Mouse (Mus musculus) megakaryocyte, adult 5-6 weeks (primary cell): ENCODE measurements at regions not wholly inside any gene's neighbourhood (a gene's known extent, or its start where the extent isn't known, plus 50 kb on each side); places are given as distances from the start of the nearest gene placed in this dataset.

Experiments used
- ATAC-seq: 2 replicates; pipeline ENCODE4 v1.8.0; 2016; ENCODE audit warnings: mild to moderate bottlenecking, inconsistent platforms; ENCODE audit not compliant: poor library complexity, severe bottlenecking

- no peak for ATAC-seq
Measured at GRCm38 (mm10) chr6:135520868-135521267, 158.5 kb downstream of the Emp1 start.

GRCm38 (mm10) chr6:135524886-135525285 lies 162.5 kb downstream of the Emp1 start:
- no peak for ATAC-seq

- ATAC-seq: no peak
Measured at GRCm38 (mm10) chr6:135525841-135526327, 163.5 kb downstream of the Emp1 start.

- no peak for ATAC-seq
Measured at GRCm38 (mm10) chr6:135526460-135527160, 164.3 kb downstream of the Emp1 start.

GRCm38 (mm10) chr6:135527879-135528278 lies 165.5 kb downstream of the Emp1 start:
- ATAC-seq: no peak

GRCm38 (mm10) chr6:135539791-135540646 lies 177.7 kb downstream of the Emp1 start:
- no peak for ATAC-seq

GRCm38 (mm10) chr6:135541566-135541965 lies 179.2 kb downstream of the Emp1 start:
- no peak for ATAC-seq

GRCm38 (mm10) chr6:135542356-135542755 lies 180.0 kb downstream of the Emp1 start:
- no peak for ATAC-seq

GRCm38 (mm10) chr6:135543390-135543789 lies 181.0 kb downstream of the Emp1 start:
- ATAC-seq: no peak

- ATAC-seq: no peak
Measured at GRCm38 (mm10) chr6:135543863-135544262, 181.5 kb downstream of the Emp1 start.

GRCm38 (mm10) chr6:135550368-135550950 lies 188.1 kb downstream of the Emp1 start:
- ATAC-seq: no peak

GRCm38 (mm10) chr6:135552396-135552795 lies 190.1 kb downstream of the Emp1 start:
- no peak for ATAC-seq

- ATAC-seq: no peak
Measured at GRCm38 (mm10) chr6:135559501-135559907, 197.2 kb downstream of the Emp1 start.

- no peak for ATAC-seq
Measured at GRCm38 (mm10) chr6:135562267-135562666, 199.9 kb downstream of the Emp1 start.

GRCm38 (mm10) chr6:135563766-135564165 lies 201.4 kb downstream of the Emp1 start:
- ATAC-seq: no peak

GRCm38 (mm10) chr6:135569086-135569485 lies 206.7 kb downstream of the Emp1 start:
- no peak for ATAC-seq

GRCm38 (mm10) chr6:135575294-135575693 lies 212.9 kb downstream of the Emp1 start:
- ATAC-seq: no peak

- no peak for ATAC-seq
Measured at GRCm38 (mm10) chr6:135578728-135579127, 216.4 kb downstream of the Emp1 start.

GRCm38 (mm10) chr6:135582567-135582966 lies 220.2 kb downstream of the Emp1 start:
- ATAC-seq: no peak

GRCm38 (mm10) chr6:135584782-135585181 lies 222.4 kb downstream of the Emp1 start:
- ATAC-seq: no peak

GRCm38 (mm10) chr6:135590084-135590483 lies 227.7 kb downstream of the Emp1 start:
- ATAC-seq: no peak

GRCm38 (mm10) chr6:135591085-135591484 lies 228.7 kb downstream of the Emp1 start:
- ATAC-seq: no peak
